8 mouse cellular contexts compared by ENCODE assay signal in genomic region chr4:82403975-82404651, GRCm38 (mm10).
A peak's percentile ranks its signal among the peaks of the same experiment; 100 is the strongest.
DNase-seq lines count a peak whose midpoint lies in the region; ATAC-seq and TF ChIP-seq lines count a peak whose summit lies in the region.

No protein-coding gene starts in this region.

- no peaks in the 10 kb centered on the region for H3K27me3 ChIP-seq in liver, postnatal 0 days (ENCODE audit: insufficient read depth, low read length)
- no peaks in the 10 kb centered on the region for H3K27me3 ChIP-seq in stomach, embryonic 14.5 days (ENCODE audit: control insufficient read depth, insufficient read depth, low read length)

- 0 out of 2 replicates have a peak overlapping the region, but pooled peaks have one; percentile 0 for H3K4me2 ChIP-seq in liver, postnatal 0 days (ENCODE audit: low read depth, low read length)
- no peak overlapping the region for H3K4me2 ChIP-seq in stomach, embryonic 14.5 days (replicated peaks; ENCODE audit: low read depth, low read length)

- no peak for TF ChIP-seq CTCF in liver, postnatal 0 days (IDR thresholded peaks at IDR 0.05; ENCODE audit: low read depth)

- peak; percentile 54 to 59 for DNase-seq in left cerebral cortex, adult 18-20 months (ENCODE audit: low spot score in 2 of 2)
- no peak for DNase-seq in left cerebral cortex, adult 11 months (ENCODE audit: low spot score)
- DNase-seq in cerebellum, adult 9-10 months: peak; percentile 91
- peak; percentile 78 to 86 for DNase-seq in heart, adult 18-20 months
- DNase-seq in kidney, adult 9 months: peak; percentile 84
- no peak for DNase-seq in liver, postnatal 0 days
- DNase-seq in natural killer cell, adult 2 months (ENCODE audit: low spot score in 2 of 2): no peak

- H3K27ac ChIP-seq in liver, postnatal 0 days (ENCODE audit: low read depth): peak overlapping the region; percentile 72
- peak overlapping the region; percentile 40; the same call in 1 of the 2 replicates for H3K27ac ChIP-seq in stomach, embryonic 14.5 days (ENCODE audit: low read length)

- H3K9ac ChIP-seq in liver, postnatal 0 days (replicated peaks): no peak overlapping the region
- H3K9ac ChIP-seq in stomach, embryonic 14.5 days (replicated peaks; ENCODE audit: low read depth, low read length): no peak overlapping the region

- peaks cover 13% of the 10 kb centered on the region for H3K4me1 ChIP-seq in liver, postnatal 0 days (ENCODE audit: insufficient read depth)
- H3K4me1 ChIP-seq in stomach, embryonic 14.5 days (ENCODE audit: control insufficient read depth, insufficient read depth, low read length): peaks cover 52% of the 10 kb centered on the region

- H3K36me3 ChIP-seq in liver, postnatal 0 days (replicated peaks; ENCODE audit: insufficient read depth, low read length): no peaks in the 10 kb centered on the region
- H3K36me3 ChIP-seq in stomach, embryonic 14.5 days (ENCODE audit: control insufficient read depth, insufficient read depth, low read length): no peaks in the 10 kb centered on the region

- TF ChIP-seq EP300 in liver, postnatal 0 days (IDR thresholded peaks at IDR 0.05; ENCODE audit: low read depth): no peak

- peak; percentile 44; the same call in 1 of the 2 replicates for ATAC-seq in liver, postnatal 0 days
- no peak for ATAC-seq in stomach, embryonic 14.5 days (ENCODE audit: insufficient number of reproducible peaks, insufficient read depth, low FRiP score, low read depth)

- no peaks in the 10 kb centered on the region for H3K9me3 ChIP-seq in liver, postnatal 0 days (ENCODE audit: low read length)
- no peaks in the 10 kb centered on the region for H3K9me3 ChIP-seq in stomach, embryonic 14.5 days (ENCODE audit: control insufficient read depth, low read depth, low read length)

- WGBS in liver, postnatal 0 days (ENCODE audit: insufficient replicate concordance): 61% methylated on average over 13 of the region's 13 CpGs
- 48% methylated on average over 13 of the region's 13 CpGs for WGBS in stomach, embryonic 14.5 days

- no peak overlapping the region for H3K4me3 ChIP-seq in liver, postnatal 0 days (ENCODE audit: low read depth, low read length)
- H3K4me3 ChIP-seq in stomach, embryonic 14.5 days (ENCODE audit: low read depth, low read length): no peak overlapping the region

Comparison
In these comparisons a context has a peak if more than half of its experiments do, and no peak if none do; other contexts are left out.
1. DNase-seq: peak in left cerebral cortex, adult 18-20 months (2 of 2), cerebellum, adult 9-10 months (single experiment), heart, adult 18-20 months (2 of 2) and kidney, adult 9 months (single experiment); none in left cerebral cortex, adult 11 months (single experiment), liver, postnatal 0 days (single experiment) and natural killer cell, adult 2 months (0 of 2).